Mouse (Mus musculus): Measurements from ENCODE around the gene Cxcr4.

DNA sequence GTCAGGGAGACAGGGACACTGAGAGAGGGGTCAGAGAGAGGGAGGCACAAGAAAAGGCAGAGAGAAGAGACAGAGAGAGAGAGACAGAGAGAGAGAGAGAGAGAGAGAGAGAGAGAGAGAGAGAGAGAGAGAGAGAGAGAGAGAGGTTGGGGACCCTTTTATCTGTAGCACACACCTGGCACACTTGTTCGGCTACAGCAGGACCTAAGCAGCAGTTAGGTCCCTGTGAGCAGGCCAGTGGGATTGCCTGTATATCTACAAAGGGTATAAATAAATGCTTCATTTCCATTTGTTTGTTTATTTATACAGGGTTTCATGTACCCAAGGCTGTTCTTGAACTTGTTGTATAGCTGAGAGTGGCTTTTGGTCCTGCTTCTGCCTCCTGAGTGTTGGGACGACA lies 49.0 kb downstream of the Cxcr4 start:
- TF ChIP-seq GATA1 (IDR thresholded peaks at IDR 0.05; ENCODE audit: borderline replicate concordance, low read length): no peak
- TF ChIP-seq FLI1 (IDR thresholded peaks at IDR 0.05; ENCODE audit: low read length): no peak

Measured in megakaryocyte, embryonic 14.5 days (primary cell).